Mouse (Mus musculus) kidney, embryonic 14.5 days (tissue): Measurements from ENCODE around the gene Mia. TPM values are rescaled to one million over a fixed set of nuclear protein-coding genes. Genes with fewer than 3 reads are reported as not detected.

Experiments
- ATAC-seq: fragments of 200-750 bp; cut with Nextera tagmentation; 2 replicates; pipeline ENCODE4 v1.8.0; 2017; ENCODE audit warnings: moderate number of reproducible peaks, mild to moderate bottlenecking, moderate TSS enrichment, moderate library complexity; ENCODE audit not compliant: low FRiP score, low TSS enrichment
- H3K27ac ChIP-seq: fragments of 300-500 bp; sonication (generic); 2 replicates; pipeline ENCODE4 v1.5.1; 2014; ENCODE audit warnings: low read depth, mild to moderate bottlenecking, low read length, moderate library complexity, mixed read lengths
- H3K27me3 ChIP-seq: fragments of 300-500 bp; sonication (generic); 2 replicates; pipeline ENCODE4 v1.6.1; 2014; ENCODE audit warnings: mild to moderate bottlenecking, low read length; ENCODE audit not compliant: control insufficient read depth, insufficient read depth
- H3K36me3 ChIP-seq: fragments of 300-500 bp; sonication (generic); 2 replicates; pipeline ENCODE4 v1.6.1; 2014; ENCODE audit warnings: low read length, mixed read lengths; ENCODE audit not compliant: control insufficient read depth, insufficient read depth
- H3K4me1 ChIP-seq: fragments of 300-500 bp; sonication (generic); 2 replicates; pipeline ENCODE4 v1.6.1; 2014; ENCODE audit warnings: low read length, mixed read lengths; ENCODE audit not compliant: control insufficient read depth, insufficient read depth
- H3K4me2 ChIP-seq: fragments of 300-500 bp; sonication (generic); replicated peaks from 2 replicates; pipeline ENCODE4 v1.6.1; 2014; ENCODE audit warnings: low read depth, mild to moderate bottlenecking, low read length
- H3K4me3 ChIP-seq: fragments of 300-500 bp; sonication (generic); 2 replicates; pipeline ENCODE4 v1.5.1; 2014; ENCODE audit warnings: mild to moderate bottlenecking, low read length
- H3K9ac ChIP-seq: fragments of 300-500 bp; sonication (generic); 2 replicates; pipeline ENCODE4 v1.6.1; 2014; ENCODE audit warnings: low read depth, mild to moderate bottlenecking, low read length, moderate library complexity
- H3K9me3 ChIP-seq: fragments of 300-500 bp; sonication (generic); 2 replicates; pipeline ENCODE4 v1.6.1; 2016; ENCODE audit warnings: low read length; ENCODE audit not compliant: control insufficient read depth
- WGBS: fragments of 180-500 bp; shearing (Covaris S2); extraction: QIAGEN DNeasy Blood & Tissue Kit; methylation state at CpG from one replicate; pipeline ENCODE4 v1.1.7; 2014; 5-methylcytosine and 5-hydroxymethylcytosine counted together
- polyA plus RNA-seq: library from polyadenylated mRNA; unstranded; fragments of >200 nt; fragmentation: Nextera tagmentation; extraction: Ambion mirVana; gene quantifications from 2 replicates; pipeline ENCODE4 v1.2.1, GENCODE M21; 2014

Mia gene
- polyA plus RNA-seq, 1 experiment from 2014 or later = 24.5 TPM

GRCm38 (mm10) chr7:27160921-27161320 is 20.0 kb downstream of the Mia start:
- Histone ChIP-seq H3K4me3 (no peak overlapping the region), H3K36me3 (peaks cover 63% of the 10 kb centered on the region), H3K4me2 (no peak overlapping the region), H3K4me1 (peaks cover 38% of the 10 kb centered on the region), H3K27ac (no peak overlapping the region), H3K9me3 (no peaks in the 10 kb centered on the region), H3K9ac (no peak overlapping the region), H3K27me3 (no peaks in the 10 kb centered on the region)
- 85% methylated on average over 3 of the region's 3 CpGs for WGBS
- ATAC-seq = no peak

DNA sequence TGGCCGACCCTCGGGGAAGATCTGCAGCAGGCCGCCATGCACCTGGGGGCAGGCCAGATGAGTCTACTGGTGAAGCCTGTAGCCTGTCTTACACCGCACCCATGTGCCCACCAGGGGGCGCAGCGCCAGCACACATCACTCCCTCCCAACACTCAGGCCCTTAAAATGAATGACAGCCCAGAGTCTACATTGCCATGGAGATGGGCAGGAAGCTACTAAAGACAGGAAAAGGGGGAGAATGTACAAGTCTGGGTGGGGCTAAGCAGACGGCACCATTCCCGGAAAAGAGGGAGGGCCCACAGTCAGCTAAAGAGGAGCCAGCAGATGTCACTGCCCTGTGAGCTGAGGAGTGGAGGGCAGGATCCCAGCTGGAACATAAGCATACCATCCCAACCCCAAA is 21.1 kb downstream of the Mia start:
- H3K4me2 ChIP-seq = no peak overlapping the region

DNA sequence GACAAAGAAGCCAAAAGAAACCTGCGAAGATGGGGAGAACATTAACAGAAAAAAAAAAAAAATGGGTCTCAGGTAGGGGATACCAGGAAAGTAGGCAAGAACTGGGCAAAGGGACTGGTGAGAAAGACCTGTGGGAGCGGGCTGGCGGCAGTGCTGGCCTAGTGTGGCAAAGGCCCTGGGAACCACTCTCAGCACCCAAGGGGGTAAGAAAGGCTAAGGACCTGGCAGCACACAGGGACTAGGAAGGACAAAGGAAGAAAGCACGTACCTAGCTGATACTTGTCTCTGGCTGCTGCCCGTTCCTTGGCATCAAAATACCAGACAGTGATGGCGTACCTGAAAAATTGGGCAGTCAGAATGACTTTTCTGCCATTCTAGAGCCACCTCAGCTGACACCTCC is 21.7 kb downstream of the Mia start:
- ATAC-seq = no peak
- peaks cover 24% of the 10 kb centered on the region for H3K4me1 ChIP-seq
- H3K36me3 ChIP-seq = peaks cover 54% of the 10 kb centered on the region

More for the DNA sequence above, 21.1 kb downstream of the Mia start:
- Histone ChIP-seq H3K9ac (no peak overlapping the region), H3K4me1 (peaks cover 30% of the 10 kb centered on the region), H3K27ac (no peak overlapping the region), H3K9me3 (no peaks in the 10 kb centered on the region), H3K36me3 (peaks cover 60% of the 10 kb centered on the region), H3K27me3 (no peaks in the 10 kb centered on the region), H3K4me3 (no peak overlapping the region)
- 11% methylated on average over 8 of the region's 8 CpGs for WGBS
- peak; percentile 92 for ATAC-seq

DNA sequence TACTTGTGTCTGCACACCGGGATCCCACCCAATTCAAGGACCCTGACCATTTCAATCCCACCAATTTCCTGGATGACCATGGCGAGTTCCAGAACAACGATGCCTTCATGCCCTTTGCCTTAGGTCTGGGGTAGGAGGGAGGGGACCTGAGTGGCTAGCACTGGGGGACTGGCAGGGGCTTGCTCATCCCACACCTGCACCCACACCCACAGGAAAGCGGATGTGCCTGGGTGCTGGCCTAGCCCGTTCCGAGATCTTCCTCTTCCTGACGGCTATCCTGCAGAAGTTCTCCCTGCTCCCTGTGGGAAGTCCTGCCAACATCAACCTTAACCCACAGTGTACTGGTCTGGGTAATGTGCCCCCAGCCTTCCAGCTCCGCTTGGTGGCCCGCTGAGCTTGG is 22.8 kb downstream of the Mia start:
- H3K4me1 ChIP-seq = peaks cover 13% of the 10 kb centered on the region; the same call in 1 of the 2 replicates
- no peak for ATAC-seq
- no peak overlapping the region for H3K27ac ChIP-seq
- peaks cover 46% of the 10 kb centered on the region for H3K36me3 ChIP-seq
- no peak overlapping the region for H3K4me3 ChIP-seq
- H3K4me2 ChIP-seq = no peak overlapping the region
- WGBS = 98% methylated on average over 9 of the region's 9 CpGs
- no peaks in the 10 kb centered on the region for H3K9me3 ChIP-seq
- no peaks in the 10 kb centered on the region for H3K27me3 ChIP-seq
- H3K9ac ChIP-seq = no peak overlapping the region

More for the DNA sequence above, 21.7 kb downstream of the Mia start:
- WGBS = 88% methylated on average over 6 of the region's 6 CpGs
- Histone ChIP-seq H3K4me3 (no peak overlapping the region), H3K27ac (no peak overlapping the region), H3K9me3 (no peaks in the 10 kb centered on the region), H3K27me3 (no peaks in the 10 kb centered on the region), H3K4me2 (no peak overlapping the region), H3K9ac (no peak overlapping the region)

GRCm38 (mm10) chr7:27156005-27156404 is 25.0 kb downstream of the Mia start:
- Histone ChIP-seq H3K4me3 (no peak overlapping the region), H3K4me1 (0 out of 2 replicates have a peak, but pooled peaks cover 2% of the 10 kb centered on the region), H3K27me3 (no peaks in the 10 kb centered on the region), H3K36me3 (peaks cover 26% of the 10 kb centered on the region), H3K9me3 (no peaks in the 10 kb centered on the region), H3K27ac (no peak overlapping the region), H3K4me2 (no peak overlapping the region), H3K9ac (no peak overlapping the region)
- 84% methylated on average over 13 of the region's 13 CpGs for WGBS
- ATAC-seq = no peak

DNA sequence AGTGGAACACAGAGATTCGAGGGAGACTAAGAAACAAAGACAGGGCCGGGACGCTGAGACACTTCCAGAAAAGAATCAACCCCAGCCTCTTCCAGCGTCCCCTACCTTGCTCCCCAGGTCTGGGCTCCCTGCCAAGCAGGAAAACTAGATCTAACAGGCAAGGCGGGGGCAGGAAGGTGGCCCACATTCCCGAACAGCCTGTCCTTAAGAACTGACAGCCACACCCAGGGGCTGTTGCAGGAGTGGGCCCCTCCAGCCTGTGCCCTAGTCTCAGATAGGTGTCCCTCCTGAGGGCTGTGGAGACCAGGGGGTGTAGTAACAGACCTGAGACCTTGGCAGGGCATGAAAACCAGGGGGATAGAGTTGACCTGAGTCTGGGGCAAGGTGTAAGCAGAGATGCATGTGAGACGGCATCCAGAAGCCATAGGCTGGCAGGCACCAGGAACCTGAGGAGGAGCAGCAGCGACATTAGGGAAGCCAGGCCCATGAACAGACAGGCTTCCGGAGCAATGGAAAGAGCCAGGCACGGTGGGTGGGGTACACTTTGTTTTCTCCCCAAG is 27.7 kb downstream of the Mia start, which contains the start of gene Cyp2t4:
TSS of gene Cyp2t4 (plus strand) at position 510 of the 560 bp plus-strand sequence.
- H3K9ac ChIP-seq = no peak within 1 kb of the TSS
- no peak within 1 kb of the TSS for H3K4me3 ChIP-seq
- H3K4me1 ChIP-seq = no peaks in the 10 kb centered on the region
- no peak within 1 kb of the TSS; the same call in 1 of the 2 replicates for H3K27ac ChIP-seq
- no peaks in the 10 kb centered on the region for H3K9me3 ChIP-seq
- H3K36me3 ChIP-seq = peaks cover 12% of the 10 kb centered on the region
- 60% methylated on average over 10 of the region's 10 CpGs for WGBS
- ATAC-seq = 0 out of 2 replicates have a peak, but pooled peaks have one; percentile 18
- H3K4me2 ChIP-seq = no peak within 1 kb of the TSS
- no peaks in the 10 kb centered on the region for H3K27me3 ChIP-seq

DNA sequence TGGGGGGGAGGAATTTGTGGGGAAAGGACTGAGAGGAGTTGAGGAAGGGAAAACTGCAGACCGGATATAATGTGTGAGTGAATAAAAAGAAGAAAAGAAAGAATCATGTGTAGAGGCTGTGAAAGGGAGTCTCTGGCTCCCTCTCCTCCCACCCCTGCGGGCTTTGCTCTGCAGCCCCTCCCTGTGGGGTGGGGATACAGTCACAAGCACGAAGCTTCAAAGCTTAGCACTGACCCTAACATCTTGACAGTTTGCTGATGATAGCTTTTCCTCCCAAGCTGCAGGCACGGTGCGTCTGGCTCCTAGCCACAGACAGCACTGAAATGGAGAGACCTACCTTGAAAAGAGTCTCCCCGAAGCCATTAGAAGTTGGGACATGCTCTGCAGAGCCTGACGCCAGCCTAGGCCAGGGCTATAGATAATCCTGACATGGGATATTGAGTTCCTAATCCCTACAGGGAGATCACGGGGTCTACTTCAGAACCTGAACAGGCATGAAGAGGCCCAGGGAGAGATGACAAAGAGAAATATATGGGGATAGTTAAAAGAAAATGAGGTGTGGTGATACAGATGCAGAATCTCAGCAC is 44.5 kb downstream of the Mia start:
- peak; percentile 56; the same call in 1 of the 2 replicates for ATAC-seq
- Histone ChIP-seq H3K27ac (no peak overlapping the region), H3K36me3 (no peaks in the 10 kb centered on the region), H3K9me3 (peaks cover 5% of the 10 kb centered on the region), H3K9ac (no peak overlapping the region), H3K4me2 (no peak overlapping the region), H3K4me1 (no peaks in the 10 kb centered on the region), H3K27me3 (no peaks in the 10 kb centered on the region), H3K4me3 (no peak overlapping the region)
- WGBS = 33% methylated on average over 8 of the region's 8 CpGs

DNA sequence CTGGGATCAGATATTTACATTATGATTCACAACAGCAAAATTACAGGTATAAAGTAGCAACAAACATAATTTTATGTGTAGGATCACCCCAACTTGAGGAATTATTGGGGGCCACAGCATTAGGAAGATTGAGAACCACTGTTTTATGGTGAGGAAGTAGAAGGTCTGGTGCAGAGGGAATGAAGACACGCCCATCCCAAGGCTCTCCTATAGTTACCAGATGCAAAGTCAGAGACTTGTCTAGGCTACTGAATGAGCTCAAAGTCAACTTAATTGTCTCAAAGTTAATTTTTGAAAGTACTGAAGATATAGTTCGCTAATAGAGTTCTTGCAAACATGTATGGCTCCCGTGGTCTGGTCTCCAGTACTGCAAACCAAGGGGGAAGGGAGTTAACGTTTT is 47.2 kb downstream of the Mia start:
- Histone ChIP-seq H3K4me3 (no peak overlapping the region), H3K9me3 (peaks cover 2% of the 10 kb centered on the region; the same call in 1 of the 2 replicates), H3K9ac (no peak overlapping the region), H3K27ac (no peak overlapping the region), H3K4me2 (no peak overlapping the region), H3K27me3 (no peaks in the 10 kb centered on the region), H3K4me1 (no peaks in the 10 kb centered on the region), H3K36me3 (no peaks in the 10 kb centered on the region)
- WGBS = 81% methylated on average over 4 of the region's 4 CpGs
- ATAC-seq = no peak

GRCm38 (mm10) chr7:27133156-27133555 is 47.8 kb downstream of the Mia start:
- WGBS = 68% methylated on average over 12 of the region's 12 CpGs
- peaks cover 2% of the 10 kb centered on the region; the same call in 1 of the 2 replicates for H3K9me3 ChIP-seq
- H3K27ac ChIP-seq = no peak overlapping the region
- no peak overlapping the region for H3K4me3 ChIP-seq
- no peak for ATAC-seq
- no peaks in the 10 kb centered on the region for H3K36me3 ChIP-seq
- no peaks in the 10 kb centered on the region for H3K4me1 ChIP-seq
- no peak overlapping the region for H3K9ac ChIP-seq
- no peaks in the 10 kb centered on the region for H3K27me3 ChIP-seq
- no peak overlapping the region; the same call in 1 of the 2 replicates for H3K4me2 ChIP-seq
